Mouse (Mus musculus): ENCODE measurements around the gene Ncam2. TPM values are rescaled to one million over a fixed set of nuclear protein-coding genes. Genes with fewer than 3 reads are reported as not detected.

Gene Ncam2
- polyA plus RNA-seq, 1 experiment from 2014 or later = 0.95 TPM

DNA sequence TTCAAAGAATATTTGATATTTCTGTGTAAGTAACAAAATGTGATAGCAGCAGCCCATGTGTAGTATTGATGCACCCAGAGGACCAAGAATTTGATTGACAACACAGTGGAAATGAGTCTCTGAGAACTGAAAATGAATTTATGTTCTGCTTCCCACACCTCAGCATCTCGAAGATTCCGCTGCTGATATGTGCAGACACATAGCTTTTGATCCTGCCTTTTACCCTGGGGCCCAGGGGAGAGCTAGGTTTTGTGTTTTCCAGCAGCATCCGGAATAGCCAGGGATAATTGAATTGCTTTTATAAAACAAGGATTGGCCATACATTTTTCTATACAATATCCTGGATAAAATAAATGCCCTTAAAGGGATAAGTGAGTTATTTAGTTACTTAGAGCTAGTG, 20.7 kb downstream of the Ncam2 start:
- WGBS = 78% methylated on average over 3 of the region's 3 CpGs
- H3K4me1 ChIP-seq = peaks cover 3% of the 10 kb centered on the region; the same call in 1 of the 2 replicates
- no peaks in the 10 kb centered on the region for H3K9me3 ChIP-seq
- no peak overlapping the region for H3K27ac ChIP-seq
- DNase-seq (ENCODE audit: extremely low spot score, low spot score) = no peak
- H3K4me3 ChIP-seq = no peak overlapping the region
- H3K27me3 ChIP-seq (ENCODE audit: poor library complexity, severe bottlenecking) = no peaks in the 10 kb centered on the region
- no peaks in the 10 kb centered on the region for H3K36me3 ChIP-seq (replicated peaks)

DNA sequence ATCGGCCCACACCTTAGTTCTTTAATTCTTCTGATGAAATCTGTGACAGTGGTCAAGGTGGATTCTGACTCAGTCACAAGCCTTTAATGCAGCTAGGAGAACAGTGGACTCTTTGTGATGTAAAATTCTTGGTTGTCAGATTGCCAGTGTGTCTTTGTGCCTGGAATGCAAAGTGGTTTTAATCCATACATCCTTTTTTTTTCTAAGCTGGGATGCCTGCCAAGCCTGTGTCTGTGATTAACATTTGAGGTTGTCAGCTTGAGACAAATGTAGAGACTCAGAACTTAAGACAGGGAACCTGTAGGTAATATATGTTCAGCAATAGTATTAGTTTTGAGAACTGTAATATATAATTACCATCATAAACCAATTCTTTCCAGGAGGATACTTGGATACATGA, 23.3 kb downstream of the Ncam2 start:
- Histone ChIP-seq H3K4me1 (peaks cover 3% of the 10 kb centered on the region; the same call in 1 of the 2 replicates), H3K36me3 (replicated peaks) (no peaks in the 10 kb centered on the region), H3K4me3 (no peak overlapping the region), H3K27ac (no peak overlapping the region), H3K9me3 (no peaks in the 10 kb centered on the region), H3K27me3 (ENCODE audit: poor library complexity, severe bottlenecking) (no peaks in the 10 kb centered on the region)
- WGBS = 70% methylated on average over 1 of the region's 1 CpGs
- no peak for DNase-seq (ENCODE audit: extremely low spot score, low spot score)

DNA sequence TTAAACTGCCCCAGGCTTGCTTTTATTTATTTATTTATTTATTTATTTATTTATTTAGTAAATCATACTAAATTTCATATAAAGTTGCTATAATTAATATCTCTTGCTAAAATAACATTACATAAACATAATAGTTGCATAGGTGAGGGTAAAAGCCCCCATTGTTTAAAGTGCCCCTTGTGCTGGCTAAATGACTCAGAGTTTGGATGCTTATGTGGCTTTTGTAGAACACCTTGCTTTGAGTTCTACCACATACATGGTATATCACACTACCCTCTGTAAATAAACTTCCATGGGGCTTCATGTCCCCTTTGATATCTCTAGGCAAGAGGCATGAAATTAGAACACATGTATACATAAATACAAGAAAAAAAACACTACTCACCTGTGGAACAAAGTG, 23.8 kb downstream of the Ncam2 start:
- H3K4me1 ChIP-seq = peaks cover 3% of the 10 kb centered on the region; the same call in 1 of the 2 replicates
- no peak overlapping the region for H3K27ac ChIP-seq
- H3K9me3 ChIP-seq = no peaks in the 10 kb centered on the region
- H3K36me3 ChIP-seq (replicated peaks) = no peaks in the 10 kb centered on the region
- H3K4me3 ChIP-seq = no peak overlapping the region
- no peaks in the 10 kb centered on the region for H3K27me3 ChIP-seq (ENCODE audit: poor library complexity, severe bottlenecking)
- DNase-seq (ENCODE audit: extremely low spot score, low spot score) = no peak

DNA sequence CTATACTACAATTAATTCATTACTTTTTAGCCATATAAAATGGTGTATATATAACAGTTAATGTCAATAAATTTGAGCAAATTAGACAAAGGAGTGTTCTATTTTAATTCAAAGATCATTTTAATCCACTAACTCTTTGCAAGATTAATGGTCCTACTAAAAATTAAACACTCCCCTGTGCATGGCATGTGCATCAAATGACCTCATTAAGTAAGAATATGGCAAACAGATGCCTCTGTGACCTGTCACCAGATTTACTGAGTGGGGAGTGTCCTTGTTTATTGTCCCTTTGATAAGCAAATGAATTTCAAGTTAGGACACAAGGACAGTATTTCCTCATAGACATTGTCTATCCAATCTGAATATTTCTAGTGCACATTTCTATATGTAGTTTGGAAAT, 54.4 kb downstream of the Ncam2 start:
- H3K36me3 ChIP-seq (replicated peaks) = no peaks in the 10 kb centered on the region
- no peak overlapping the region for H3K4me3 ChIP-seq
- H3K27ac ChIP-seq = no peak overlapping the region
- no peaks in the 10 kb centered on the region for H3K4me1 ChIP-seq
- no peaks in the 10 kb centered on the region for H3K9me3 ChIP-seq
- H3K27me3 ChIP-seq (ENCODE audit: poor library complexity, severe bottlenecking) = no peaks in the 10 kb centered on the region
- no peak for DNase-seq (ENCODE audit: extremely low spot score, low spot score)

DNA sequence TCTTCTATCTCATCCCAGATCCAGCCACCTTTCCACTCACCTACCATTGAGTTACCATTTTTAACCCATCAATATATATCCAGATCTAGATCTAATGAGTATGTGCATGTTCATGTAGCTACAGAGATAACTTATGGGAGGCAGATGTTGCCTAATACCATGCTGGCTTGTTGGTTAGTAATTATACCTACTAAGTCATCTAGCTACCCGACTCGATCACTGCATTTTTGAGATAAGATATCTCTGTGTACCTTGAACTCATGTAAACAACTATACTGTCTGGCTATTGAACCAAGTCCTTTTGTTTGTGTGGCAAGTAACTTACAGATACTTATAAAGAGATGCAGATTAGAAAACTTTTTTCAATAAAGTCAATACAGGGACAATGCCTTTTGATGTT, 59.9 kb downstream of the Ncam2 start:
- 91% methylated on average over 2 of the region's 2 CpGs for WGBS
- no peaks in the 10 kb centered on the region for H3K4me1 ChIP-seq
- no peak overlapping the region for H3K27ac ChIP-seq
- H3K9me3 ChIP-seq = no peaks in the 10 kb centered on the region
- H3K36me3 ChIP-seq (replicated peaks) = no peaks in the 10 kb centered on the region
- no peak overlapping the region for H3K4me3 ChIP-seq
- DNase-seq (ENCODE audit: extremely low spot score, low spot score) = no peak
- H3K27me3 ChIP-seq (ENCODE audit: poor library complexity, severe bottlenecking) = no peaks in the 10 kb centered on the region

- H3K27ac ChIP-seq = no peak overlapping the region
- no peak for DNase-seq (ENCODE audit: extremely low spot score, low spot score)
- no peaks in the 10 kb centered on the region for H3K27me3 ChIP-seq (ENCODE audit: poor library complexity, severe bottlenecking)
- WGBS = 82% methylated on average over 2 of the region's 2 CpGs
- H3K9me3 ChIP-seq = no peaks in the 10 kb centered on the region
- H3K4me3 ChIP-seq = no peak overlapping the region
- H3K36me3 ChIP-seq (replicated peaks) = no peaks in the 10 kb centered on the region
- H3K4me1 ChIP-seq = no peaks in the 10 kb centered on the region
Measured at GRCm38 (mm10) chr16:81273597-81274360, 73.3 kb downstream of the Ncam2 start.

GRCm38 (mm10) chr16:81284241-81284640, 83.7 kb downstream of the Ncam2 start:
- Histone ChIP-seq H3K27ac (no peak overlapping the region), H3K27me3 (ENCODE audit: poor library complexity, severe bottlenecking) (no peaks in the 10 kb centered on the region), H3K4me1 (no peaks in the 10 kb centered on the region), H3K9me3 (no peaks in the 10 kb centered on the region), H3K36me3 (replicated peaks) (no peaks in the 10 kb centered on the region), H3K4me3 (no peak overlapping the region)
- peak; percentile 19 for DNase-seq (ENCODE audit: extremely low spot score, low spot score)
- 41% methylated on average over 5 of the region's 5 CpGs for WGBS

- no peaks in the 10 kb centered on the region for H3K4me1 ChIP-seq
- H3K4me3 ChIP-seq = no peak overlapping the region
- H3K27ac ChIP-seq = no peak overlapping the region
- H3K27me3 ChIP-seq (ENCODE audit: poor library complexity, severe bottlenecking) = no peaks in the 10 kb centered on the region
- 70% methylated on average over 7 of the region's 7 CpGs for WGBS
- DNase-seq (ENCODE audit: extremely low spot score, low spot score) = no peak
- no peaks in the 10 kb centered on the region for H3K36me3 ChIP-seq (replicated peaks)
- no peaks in the 10 kb centered on the region for H3K9me3 ChIP-seq
Measured at GRCm38 (mm10) chr16:81284859-81285837, 84.7 kb downstream of the Ncam2 start.

- no peaks in the 10 kb centered on the region for H3K27me3 ChIP-seq (ENCODE audit: poor library complexity, severe bottlenecking)
- WGBS = 95% methylated on average over 2 of the region's 2 CpGs
- DNase-seq (ENCODE audit: extremely low spot score, low spot score) = no peak
- H3K9me3 ChIP-seq = no peaks in the 10 kb centered on the region
- no peak overlapping the region for H3K27ac ChIP-seq
- no peak overlapping the region for H3K4me3 ChIP-seq
- H3K4me1 ChIP-seq = no peaks in the 10 kb centered on the region
- H3K36me3 ChIP-seq (replicated peaks) = no peaks in the 10 kb centered on the region
Measured at GRCm38 (mm10) chr16:81285882-81286281, 85.4 kb downstream of the Ncam2 start.

GRCm38 (mm10) chr16:81303806-81304205, 103.3 kb downstream of the Ncam2 start:
- DNase-seq (ENCODE audit: extremely low spot score, low spot score) = no peak
- Histone ChIP-seq H3K4me1 (no peaks in the 10 kb centered on the region), H3K27me3 (ENCODE audit: poor library complexity, severe bottlenecking) (no peaks in the 10 kb centered on the region), H3K9me3 (no peaks in the 10 kb centered on the region), H3K27ac (no peak overlapping the region), H3K4me3 (no peak overlapping the region), H3K36me3 (replicated peaks) (no peaks in the 10 kb centered on the region)
- 85% methylated on average over 2 of the region's 2 CpGs for WGBS

GRCm38 (mm10) chr16:81309215-81309614, 108.7 kb downstream of the Ncam2 start:
- Histone ChIP-seq H3K4me3 (no peak overlapping the region), H3K4me1 (no peaks in the 10 kb centered on the region), H3K27ac (no peak overlapping the region), H3K9me3 (no peaks in the 10 kb centered on the region), H3K27me3 (ENCODE audit: poor library complexity, severe bottlenecking) (no peaks in the 10 kb centered on the region), H3K36me3 (replicated peaks) (no peaks in the 10 kb centered on the region)
- no peak for DNase-seq (ENCODE audit: extremely low spot score, low spot score)
- 92% methylated on average over 3 of the region's 3 CpGs for WGBS

DNA sequence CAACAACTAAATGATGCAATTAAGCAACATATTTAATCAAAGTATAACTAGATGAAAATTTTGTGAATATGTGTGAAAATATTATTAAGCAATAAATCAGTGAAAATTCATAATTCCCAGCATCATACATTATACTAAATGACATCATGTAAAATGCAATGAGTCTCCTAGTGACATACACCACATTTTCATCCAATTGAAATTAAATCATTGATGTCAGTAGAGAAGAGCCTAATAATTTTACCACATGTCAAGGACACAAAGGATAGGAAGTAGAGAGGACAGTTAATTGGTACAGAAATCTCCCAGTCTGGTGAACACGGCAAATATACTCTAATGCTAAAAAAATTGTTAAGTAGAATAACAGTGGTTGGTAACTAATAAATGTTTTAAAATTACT, 118.5 kb downstream of the Ncam2 start:
- DNase-seq (ENCODE audit: extremely low spot score, low spot score) = no peak
- WGBS = 93% methylated on average over 1 of the region's 1 CpGs
- no peaks in the 10 kb centered on the region for H3K27me3 ChIP-seq (ENCODE audit: poor library complexity, severe bottlenecking)
- no peak overlapping the region for H3K4me3 ChIP-seq
- H3K27ac ChIP-seq = no peak overlapping the region
- H3K9me3 ChIP-seq = no peaks in the 10 kb centered on the region
- H3K4me1 ChIP-seq = no peaks in the 10 kb centered on the region
- no peaks in the 10 kb centered on the region for H3K36me3 ChIP-seq (replicated peaks)

- no peaks in the 10 kb centered on the region for H3K27me3 ChIP-seq (ENCODE audit: poor library complexity, severe bottlenecking)
- no peak overlapping the region for H3K27ac ChIP-seq
- H3K4me3 ChIP-seq = no peak overlapping the region
- no peaks in the 10 kb centered on the region for H3K4me1 ChIP-seq
- no peaks in the 10 kb centered on the region for H3K9me3 ChIP-seq
- peak; percentile 21 for DNase-seq (ENCODE audit: extremely low spot score, low spot score)
- 18% methylated on average over 2 of the region's 2 CpGs for WGBS
- no peaks in the 10 kb centered on the region for H3K36me3 ChIP-seq (replicated peaks)
Measured at GRCm38 (mm10) chr16:81330539-81330938, 130.0 kb downstream of the Ncam2 start.

Data from forebrain, embryonic 10.5 days (tissue).